In genomic region chr11:34149370-34149976, GRCm38 (mm10) we compare ENCODE assay signal across 8 mouse cellular contexts. TPM values are rescaled to one million over a fixed set of nuclear protein-coding genes. Genes with fewer than 3 reads are reported as not detected.
DNase-seq lines count a peak whose midpoint lies in the region; ATAC-seq lines count a peak whose summit lies in the region.

No protein-coding gene starts in this region.

- H3K4me2 ChIP-seq in hindbrain, embryonic 16.5 days (ENCODE audit: low read length) = no peak overlapping the region

- ATAC-seq in frontal cortex, adult (ENCODE audit: low TSS enrichment) = peak; percentile 91
- peak; percentile 81 for ATAC-seq in hindbrain, embryonic 16.5 days
- ATAC-seq in megakaryocyte, adult 5-6 weeks (ENCODE audit: poor library complexity, severe bottlenecking) = peak; percentile 47; the same call in 1 of the 2 replicates

- peak; percentile 14 for DNase-seq in T-cell, adult 2 months (ENCODE audit: low spot score)
- DNase-seq in cerebellum, adult 8-10 months = peak; percentile 75
- peak; percentile 62 for DNase-seq in left cerebral cortex, adult 11 months (ENCODE audit: low spot score)
- DNase-seq in right cerebral cortex, postnatal 10 days (ENCODE audit: low spot score in 2 of 2) = peak; percentile 88 to 91
- DNase-seq in urinary bladder, postnatal 25 days (ENCODE audit: low spot score) = peak; percentile 78

- no peaks in the 10 kb centered on the region for H3K4me1 ChIP-seq in hindbrain, embryonic 16.5 days (ENCODE audit: control insufficient read depth, insufficient read depth, low read depth, low read length)

- H3K9ac ChIP-seq in hindbrain, embryonic 16.5 days (ENCODE audit: low read depth, low read length) = no peak overlapping the region

- H3K27ac ChIP-seq in hindbrain, embryonic 16.5 days (ENCODE audit: low read depth, low read length) = no peak overlapping the region

- H3K4me3 ChIP-seq in hindbrain, embryonic 16.5 days (ENCODE audit: low read length) = no peak overlapping the region

- no peaks in the 10 kb centered on the region for H3K27me3 ChIP-seq in hindbrain, embryonic 16.5 days (replicated peaks; ENCODE audit: control insufficient read depth, insufficient read depth, low read length)

- H3K9me3 ChIP-seq in hindbrain, embryonic 16.5 days (ENCODE audit: control insufficient read depth, low read length) = no peaks in the 10 kb centered on the region

- H3K36me3 ChIP-seq in hindbrain, embryonic 16.5 days (ENCODE audit: control insufficient read depth, insufficient read depth, low read length) = no peaks in the 10 kb centered on the region

- 36% methylated on average over 5 of the region's 5 CpGs for WGBS in hindbrain, embryonic 16.5 days

RNA-seq across cellular contexts. Expression of gene 4930469K13Rik, which starts 51.1 kb away (rescaled TPM):
- 7.9 and 9.6 TPM in 2 replicates for polyA plus RNA-seq in hindbrain, embryonic 16.5 days (2015; fragmentation: Nextera tagmentation; extraction: Ambion mirVana)
- total RNA-seq in megakaryocyte, adult 5-6 weeks (2015) = 0.41 and 0.42 TPM in 2 replicates
- not detected in 2 replicates for total RNA-seq in megakaryocyte, adult 5-6 weeks (2017)

RNA-seq across cellular contexts. Expression of gene Foxi1, which starts 58.4 kb away (rescaled TPM):
- not detected in 2 replicates for polyA plus RNA-seq in hindbrain, embryonic 16.5 days (2015; fragmentation: Nextera tagmentation; extraction: Ambion mirVana)
- not detected in 2 replicates for total RNA-seq in megakaryocyte, adult 5-6 weeks (2015)
- not detected in 2 replicates for total RNA-seq in megakaryocyte, adult 5-6 weeks (2017)

Comparison
In these comparisons a context has a peak if more than half of its experiments do, and no peak if none do; other contexts are left out.
1. DNase-seq: peak in every context shown above with its lines; median percentile 90 in right cerebral cortex, postnatal 10 days; 78 in urinary bladder, postnatal 25 days; 75 in cerebellum, adult 8-10 months; 62 in left cerebral cortex, adult 11 months; 14 in T-cell, adult 2 months.